Mouse (Mus musculus) right cerebral cortex, adult 18-20 months (tissue): ENCODE data around the gene Pde6g.

Source experiments
- DNase-seq: peaks from one replicate; pipeline ENCODE4 v3.0.0; 2022; ENCODE audit warnings: mixed read lengths

The Pde6g gene

DNA sequence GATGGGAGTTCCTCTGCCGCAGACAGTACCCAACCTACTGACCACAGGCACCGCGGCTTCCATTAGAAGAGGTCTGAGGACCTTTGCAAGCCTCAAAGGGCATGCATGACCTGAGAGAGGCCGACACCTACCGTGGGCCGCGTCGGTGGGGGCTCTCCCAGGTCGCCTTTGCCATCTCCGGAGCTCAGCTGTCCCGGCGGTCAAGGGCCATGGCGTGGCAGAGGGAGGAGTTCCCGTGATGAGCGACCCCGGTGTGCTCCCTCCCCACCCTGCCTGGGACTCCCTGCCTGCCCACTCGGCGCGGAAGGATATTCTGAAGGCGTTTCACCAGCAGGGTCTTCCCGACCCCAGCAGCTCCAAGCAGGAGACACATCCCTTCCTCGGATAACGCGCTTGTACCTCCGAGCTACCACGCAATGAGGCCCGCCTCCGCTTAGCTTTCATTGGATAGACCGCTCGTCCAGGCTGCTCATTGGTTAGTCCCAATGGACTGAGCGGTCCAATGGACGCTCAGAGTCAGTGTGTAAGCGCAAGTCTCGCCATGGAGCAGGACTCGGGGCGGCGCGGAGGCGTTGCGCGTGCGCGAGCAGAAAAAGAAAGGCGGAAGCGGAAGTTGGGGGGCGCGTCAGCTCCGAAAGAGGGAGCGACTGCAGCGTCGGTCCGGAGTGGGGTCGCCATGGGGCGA is 13.9 kb upstream of the Pde6g start, which contains the start of gene Arl16:
TSS of gene Arl16 (minus strand) at position 557 of the 685 bp plus-strand sequence.
- DNase-seq = peak; percentile 96

DNA sequence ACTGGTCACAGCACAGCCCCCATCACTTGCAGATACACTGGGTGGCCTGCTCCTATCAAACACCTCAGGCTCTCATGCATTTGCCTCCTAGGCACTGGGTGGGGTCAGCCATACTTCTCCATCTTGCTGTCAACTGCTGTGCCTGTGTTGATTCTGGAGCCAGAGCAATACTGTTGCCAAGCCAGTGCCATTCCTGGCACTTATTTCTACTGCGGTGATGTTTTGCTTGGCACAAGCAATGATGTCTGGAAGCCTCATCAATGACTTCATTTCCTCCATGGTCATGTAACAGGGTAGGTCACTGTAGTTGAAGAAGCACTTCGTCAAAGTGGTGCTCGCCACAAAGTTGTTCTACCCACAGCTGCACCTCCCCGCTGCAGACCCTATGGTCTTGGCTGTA is 12.2 kb upstream of the Pde6g start:
- no peak for DNase-seq

DNA sequence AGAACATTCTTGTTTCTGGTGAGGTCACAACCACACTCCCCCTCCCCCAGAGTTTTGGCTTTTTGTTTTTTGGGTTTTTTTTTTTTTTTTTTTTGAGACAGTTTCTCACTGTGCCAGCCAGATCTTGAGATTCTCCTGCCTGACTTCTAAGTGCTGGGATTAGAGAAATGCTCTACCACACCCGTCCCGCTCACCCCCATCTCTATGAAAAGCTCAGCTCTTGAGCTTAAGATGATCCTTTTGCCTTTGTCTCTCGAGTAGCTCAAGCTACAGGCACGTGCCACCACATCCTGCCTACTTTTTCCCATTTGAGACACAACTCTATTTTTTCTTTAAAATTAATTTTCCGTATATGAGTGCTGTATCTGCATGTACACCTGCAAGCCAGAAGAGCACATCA is 11.1 kb upstream of the Pde6g start:
- no peak for DNase-seq

DNA sequence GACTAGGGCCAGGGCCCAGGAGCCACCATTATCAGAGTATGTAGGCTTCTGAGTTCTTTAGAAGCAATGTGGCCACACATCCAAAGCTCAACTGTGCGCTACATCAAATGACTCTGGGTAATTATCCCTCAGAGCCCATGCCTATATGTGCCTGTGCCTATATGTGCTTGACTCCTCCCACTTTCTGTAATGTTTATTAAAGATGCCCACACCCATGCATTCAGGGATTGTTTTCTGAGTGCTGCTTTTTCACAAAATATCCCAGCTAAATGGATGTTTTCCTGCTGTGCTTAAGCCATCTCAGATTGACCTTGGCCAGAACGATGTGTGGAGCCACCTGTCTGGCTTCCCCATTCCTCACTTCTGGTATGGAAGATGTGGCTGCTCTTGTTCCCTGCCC is 10.2 kb upstream of the Pde6g start:
- DNase-seq = no peak

DNA sequence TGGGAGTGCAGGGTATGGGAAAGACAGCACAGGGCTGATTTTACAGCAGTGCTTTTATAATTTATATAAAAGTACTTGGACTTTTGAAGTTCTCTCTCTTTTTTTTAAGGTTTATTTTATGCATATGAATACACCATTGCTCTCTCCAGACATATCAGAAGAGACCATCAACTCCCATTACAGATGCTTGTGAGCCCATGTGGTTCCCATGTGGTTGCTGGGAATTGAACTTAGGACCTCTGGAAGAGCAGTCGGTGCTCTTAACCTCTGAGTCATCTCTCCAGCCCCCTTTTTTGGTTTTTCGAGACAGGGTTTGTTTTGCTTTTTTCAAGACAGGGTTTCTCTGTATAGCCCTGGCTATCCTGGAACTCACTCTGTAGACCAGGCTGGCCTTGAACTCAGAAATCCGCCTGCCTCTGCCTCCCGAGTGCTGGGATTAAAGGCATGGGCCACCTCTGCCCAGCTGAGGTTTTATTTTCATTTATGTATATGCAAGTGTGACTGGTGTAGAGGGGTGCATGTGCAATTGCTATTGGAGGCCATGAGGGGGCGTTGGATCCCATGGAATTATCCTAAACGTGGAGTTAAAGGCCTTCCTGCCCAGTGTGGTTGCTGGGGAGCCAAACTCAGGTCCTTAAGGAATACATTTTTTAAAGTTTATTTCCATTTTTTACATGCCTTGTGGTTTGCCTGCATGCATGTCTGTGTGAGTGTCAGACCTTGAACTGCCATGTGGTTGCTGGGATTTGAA is 5.7 kb upstream of the Pde6g start:
- DNase-seq = no peak

DNA sequence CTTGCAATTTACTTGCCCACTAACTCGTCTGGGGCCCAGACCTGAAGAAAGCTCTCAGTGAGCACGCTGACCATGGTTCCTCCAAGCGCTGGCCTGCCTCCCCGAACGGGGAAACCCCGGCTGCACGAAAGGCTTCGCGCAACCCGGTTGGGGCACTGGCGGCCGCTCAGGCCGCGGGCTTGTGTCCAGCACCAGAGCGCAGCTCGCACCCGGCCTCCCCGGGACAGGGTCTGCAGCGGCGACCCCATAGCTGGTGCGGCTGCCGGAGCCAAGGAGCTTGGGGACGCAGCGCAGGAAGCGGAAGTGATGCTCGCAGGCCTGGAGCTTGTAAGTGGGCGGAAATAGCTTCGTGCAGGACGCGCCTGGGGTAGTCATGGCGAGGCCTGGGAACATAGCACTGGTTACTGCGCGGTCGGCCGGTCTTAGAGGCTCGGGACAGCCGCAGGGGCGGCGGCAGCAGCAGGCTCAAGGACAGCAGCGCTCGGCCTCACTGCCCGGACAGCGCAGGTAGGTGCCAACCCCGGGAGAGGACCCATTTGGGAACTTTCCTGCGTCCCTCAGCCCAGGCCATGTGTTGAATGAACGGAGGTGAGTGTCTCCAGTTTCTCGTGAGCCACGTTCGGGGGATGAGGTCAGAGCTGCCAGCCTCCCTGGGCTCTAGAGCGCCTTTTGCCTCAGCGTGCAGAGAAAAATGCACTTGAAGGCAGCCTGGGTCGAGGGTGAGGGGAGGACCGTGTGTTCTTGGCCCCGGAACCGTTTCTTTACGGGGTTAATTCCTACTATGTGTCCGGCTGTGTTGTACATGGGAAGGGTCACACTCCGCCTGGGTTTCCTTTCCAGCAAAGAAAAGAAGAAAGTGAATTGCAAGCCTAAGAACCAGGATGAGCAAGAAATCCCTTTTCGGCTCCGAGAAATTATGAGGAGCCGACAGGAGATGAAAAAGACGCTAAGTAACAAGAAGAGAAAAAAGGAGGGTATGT is 4.8 kb upstream of the Pde6g start, which contains the start of the genes Oxld1 and Ccdc137:
TSS of gene Oxld1 (minus strand) at position 297 of the 980 bp plus-strand sequence.
TSS of gene Ccdc137 (plus strand) at position 344 of the 980 bp plus-strand sequence.
- DNase-seq = peak; percentile 76

DNA sequence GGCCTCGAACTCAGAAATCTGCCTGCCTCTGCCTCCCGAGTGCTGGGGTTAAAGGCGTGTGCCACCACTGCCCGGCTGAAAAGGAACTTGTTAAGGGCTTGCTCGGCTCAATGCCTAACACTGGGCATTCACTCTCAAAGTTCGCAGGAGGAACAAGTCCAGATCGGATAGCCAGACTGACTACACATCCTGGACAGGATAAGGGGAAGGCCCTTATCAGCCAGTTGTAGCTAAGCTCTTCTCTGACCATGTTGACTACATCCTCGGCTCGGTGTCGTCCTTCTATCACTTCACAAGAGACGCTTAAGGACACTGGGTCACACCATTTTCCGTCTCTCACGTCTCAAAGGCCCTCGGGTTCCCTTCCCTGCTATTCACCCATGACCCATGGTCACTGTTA is 4.1 kb upstream of the Pde6g start:
- no peak for DNase-seq

DNA sequence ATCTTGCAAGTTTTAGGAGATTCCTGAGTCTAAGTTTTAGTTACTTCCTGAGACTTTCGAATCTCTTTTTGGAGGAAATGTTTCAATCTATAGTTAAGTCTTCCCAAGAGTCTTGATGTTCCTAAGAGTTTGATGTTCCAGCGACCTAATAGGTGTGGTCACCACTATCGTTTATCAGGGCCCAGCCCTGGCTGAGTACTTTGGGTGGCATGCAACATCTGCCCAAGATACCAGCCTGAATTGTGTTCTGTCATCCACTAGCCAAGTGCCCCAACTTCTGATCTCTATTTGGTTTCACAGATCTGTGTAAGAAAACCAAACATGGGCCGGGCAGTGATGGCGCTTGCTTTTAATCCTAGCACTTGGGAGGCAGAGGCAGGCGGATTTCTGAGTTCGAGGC is 2.1 kb upstream of the Pde6g start:
- no peak for DNase-seq

DNA sequence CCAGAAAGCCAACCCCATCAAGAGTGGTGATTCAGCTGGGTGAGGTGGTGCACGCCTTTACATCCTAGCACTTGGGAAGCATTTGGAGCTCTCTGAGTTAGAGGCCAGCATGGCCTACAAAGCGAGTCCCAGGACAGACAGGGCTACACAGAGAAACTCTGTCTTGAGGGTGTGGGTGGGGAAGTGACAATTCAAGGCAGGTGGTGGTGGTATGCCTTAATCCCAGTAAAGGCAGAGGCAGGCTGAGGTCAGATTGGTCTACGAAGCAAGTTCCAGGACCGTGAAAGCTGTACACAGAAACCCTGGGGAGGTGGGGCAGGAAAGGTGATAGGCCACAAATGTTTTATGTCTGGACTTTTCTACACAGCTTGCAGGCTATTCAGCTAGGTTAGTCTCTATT is 1.7 kb upstream of the Pde6g start:
- no peak for DNase-seq

DNA sequence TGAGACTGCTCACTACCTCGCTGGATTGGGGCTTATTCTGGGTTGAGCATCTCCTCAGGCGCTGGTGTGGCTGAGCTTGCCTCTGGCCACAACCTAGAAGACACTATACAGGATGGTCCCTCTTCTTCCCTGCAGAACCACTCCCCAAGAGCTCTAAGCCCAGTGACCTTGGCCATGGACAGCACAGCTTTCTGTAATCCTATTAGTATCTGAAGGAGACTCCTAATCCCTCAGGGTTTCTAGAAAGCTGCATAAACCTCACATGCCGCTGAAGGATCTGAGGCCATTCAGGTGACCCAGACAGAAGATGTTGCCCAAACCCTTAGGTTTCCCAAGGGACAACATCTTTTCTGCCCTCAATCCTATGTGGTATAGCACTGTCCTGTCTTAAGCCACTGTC is 1.1 kb downstream of the Pde6g start:
- no peak for DNase-seq

DNA sequence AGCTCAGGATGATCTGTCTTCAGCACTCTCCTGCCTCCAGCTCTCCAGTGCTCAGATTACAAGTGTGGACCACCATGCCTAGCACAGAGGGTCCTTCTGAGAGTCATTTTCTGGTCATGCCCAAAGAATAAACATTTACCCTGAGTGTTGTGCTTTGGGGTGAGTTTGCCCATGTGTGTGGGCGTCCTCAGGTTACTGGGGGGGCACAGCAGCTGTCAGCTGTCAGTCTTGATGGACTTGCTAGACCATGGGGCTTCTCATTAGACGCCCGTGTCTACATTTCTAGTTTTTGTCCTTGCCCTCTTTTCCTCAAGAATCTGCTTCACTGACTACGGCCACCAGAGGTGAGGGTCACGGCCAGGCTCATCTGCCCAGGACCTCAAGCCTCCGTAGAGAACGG is 6.1 kb downstream of the Pde6g start:
- no peak for DNase-seq

DNA sequence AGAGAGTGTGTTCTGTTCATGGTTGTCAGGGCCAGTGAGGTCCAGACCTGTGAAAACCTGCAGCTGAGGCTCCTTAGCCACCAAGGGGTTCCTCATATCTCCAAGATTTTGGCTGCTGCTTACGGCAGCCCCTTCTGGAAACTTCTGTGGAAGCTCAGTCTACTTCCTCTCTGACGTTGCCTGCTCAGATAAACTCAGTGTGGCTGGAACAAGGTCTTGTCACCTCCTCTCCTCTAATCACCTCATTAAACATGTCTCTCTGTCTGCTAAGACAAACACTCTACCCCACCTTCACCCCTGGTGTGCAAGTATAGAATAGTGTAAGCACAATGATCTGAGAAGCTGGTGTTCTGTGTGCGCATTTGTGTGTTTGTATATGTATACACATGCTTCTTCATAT is 7.8 kb downstream of the Pde6g start:
- no peak for DNase-seq

DNA sequence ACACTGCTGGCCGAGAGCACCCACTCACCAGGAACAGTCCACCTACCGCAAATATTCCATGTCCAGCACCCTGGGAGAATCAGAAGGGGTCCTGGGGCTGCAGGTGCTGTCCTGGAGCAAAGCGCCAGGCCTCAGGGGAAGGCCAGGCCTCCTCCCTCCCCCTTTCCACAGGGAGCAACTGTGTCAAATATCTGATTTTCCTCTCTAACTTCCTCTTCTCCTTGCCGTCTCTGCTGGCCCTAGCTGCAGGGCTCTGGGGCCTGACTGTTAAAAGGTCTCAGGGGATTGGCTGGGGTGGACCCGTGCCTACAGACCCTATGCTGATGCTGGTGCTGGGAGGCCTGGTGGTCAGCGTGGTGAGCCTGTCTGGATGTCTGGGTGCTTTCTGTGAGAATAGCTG is 9.2 kb downstream of the Pde6g start:
- no peak for DNase-seq

DNA sequence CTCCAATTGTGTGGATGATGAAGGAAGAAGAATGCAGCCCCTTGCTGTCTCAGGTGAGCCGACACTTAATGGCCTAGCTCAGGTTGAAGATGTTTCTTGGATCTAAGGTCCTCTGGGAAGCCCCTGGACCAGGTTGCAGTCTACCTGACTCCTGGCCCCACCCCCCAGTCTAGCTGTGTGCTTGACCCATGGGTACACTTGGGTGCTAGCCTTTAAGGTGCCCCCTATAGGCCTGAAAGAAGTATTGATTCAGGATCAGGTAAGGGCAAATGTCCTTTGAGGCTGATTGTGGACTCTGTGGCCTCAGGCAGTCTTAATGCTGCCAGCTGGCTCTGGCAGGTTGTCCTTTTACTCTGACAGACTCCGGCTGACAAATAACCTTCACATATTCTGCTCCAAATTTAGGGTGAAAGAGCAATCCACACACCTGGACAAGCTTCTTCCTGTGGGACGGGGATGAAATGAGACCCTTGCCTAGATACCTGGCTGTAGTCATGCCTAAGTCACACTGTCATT is 10.5 kb downstream of the Pde6g start:
- DNase-seq = no peak

DNA sequence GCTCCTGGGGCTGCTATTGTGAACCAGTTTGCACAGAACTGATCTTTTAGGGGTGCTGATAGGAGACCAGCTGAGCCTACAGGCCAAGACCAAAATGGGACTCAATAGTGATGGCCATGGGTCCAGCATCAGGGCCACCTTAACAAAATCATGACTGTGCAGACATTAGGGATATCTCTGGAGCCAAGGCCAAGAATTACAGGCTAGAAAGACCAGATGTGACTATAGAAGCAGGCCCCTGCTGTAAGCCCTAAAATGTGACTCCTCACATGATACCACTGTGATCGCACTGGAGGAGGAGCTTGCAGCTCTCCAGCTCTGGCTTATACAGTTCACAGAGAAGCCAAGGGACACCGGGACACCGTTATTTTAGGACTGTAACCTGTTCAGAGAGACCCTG is 11.0 kb downstream of the Pde6g start, which contains the start of gene Tspan10:
TSS of gene Tspan10 (plus strand) at position 301 of the 400 bp plus-strand sequence.
- no peak for DNase-seq

DNA sequence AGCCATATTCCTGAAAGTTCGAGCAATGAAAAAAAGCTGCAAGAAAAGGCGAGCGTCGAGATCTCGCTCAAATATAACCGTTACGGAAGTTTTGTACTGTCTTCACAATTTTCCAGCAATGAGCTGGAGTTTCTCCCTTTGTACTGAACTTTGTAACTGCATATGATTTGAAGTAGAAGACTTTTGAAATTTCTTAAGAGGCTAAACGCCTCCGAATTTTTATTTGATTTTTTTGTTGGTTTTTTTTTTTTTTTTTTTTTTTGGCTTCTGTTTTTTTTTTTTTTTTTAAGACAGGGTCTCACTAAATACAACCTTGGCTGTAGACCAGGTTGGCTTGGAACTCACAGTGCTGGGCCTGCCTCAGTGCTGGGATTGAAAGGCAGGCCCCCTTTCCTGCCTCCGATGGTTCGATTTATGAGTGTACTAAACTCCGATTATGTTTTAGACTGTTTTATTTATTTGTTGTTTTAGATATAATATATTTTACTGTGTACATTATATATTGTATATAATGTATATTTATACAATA is 15.4 kb downstream of the Pde6g start:
- no peak for DNase-seq

DNA sequence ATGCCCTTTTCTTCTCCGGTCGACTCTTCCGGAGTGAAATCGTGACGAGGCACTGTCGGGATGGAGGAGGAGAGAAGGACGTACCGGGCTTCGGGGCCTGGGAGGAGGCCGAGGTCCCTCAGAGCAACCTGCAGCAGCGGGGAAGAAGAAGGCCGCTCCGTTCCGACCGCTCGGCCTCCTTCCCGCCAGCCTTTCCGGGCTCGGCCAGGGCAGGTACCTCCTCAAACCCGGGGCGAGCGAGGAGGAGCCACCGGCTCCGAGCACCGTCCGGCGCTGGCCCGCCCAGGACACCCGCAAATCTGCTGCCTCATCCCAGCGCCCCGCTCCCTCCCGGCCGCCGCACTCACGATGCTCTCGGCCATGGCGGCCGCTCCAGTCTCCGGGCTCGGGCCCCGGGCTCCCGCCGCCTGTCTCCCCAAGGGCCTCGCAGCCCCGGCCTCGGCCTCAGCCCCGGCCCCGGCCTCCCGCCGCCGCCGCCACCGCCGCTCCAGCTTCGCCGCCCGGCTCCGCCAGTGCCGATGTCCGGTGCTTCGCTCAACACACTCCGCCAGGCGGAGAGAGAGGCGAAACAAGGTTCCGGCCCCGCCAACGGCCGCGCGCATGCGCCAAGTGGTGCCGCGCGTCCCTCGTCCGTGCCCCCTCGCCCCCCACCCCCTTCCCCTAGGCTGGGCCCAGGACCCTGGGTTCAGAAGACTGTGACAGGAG is 16.0 kb downstream of the Pde6g start, which contains the start of gene Nploc4:
TSS of gene Nploc4 (minus strand) at position 557 of the 705 bp plus-strand sequence.
- peak; percentile 87 for DNase-seq

DNA sequence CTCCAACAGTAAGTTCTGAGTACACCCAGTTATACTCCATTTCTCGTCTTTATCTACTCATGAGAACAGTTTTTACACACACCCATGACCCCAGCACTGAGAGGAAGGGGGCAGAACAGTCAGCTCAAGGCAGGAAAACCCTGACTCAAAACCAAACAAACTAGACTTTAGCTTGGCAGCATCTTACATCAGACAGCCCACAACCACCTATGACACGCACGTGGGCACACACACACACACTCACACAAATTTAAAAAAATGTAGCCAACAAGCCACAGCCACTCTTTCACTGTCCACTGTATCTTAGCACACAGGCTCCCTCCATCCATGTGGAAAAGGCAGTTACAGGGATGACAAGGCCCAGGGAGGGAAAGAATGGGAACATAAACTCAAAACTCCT is 26.6 kb downstream of the Pde6g start:
- no peak for DNase-seq

DNA sequence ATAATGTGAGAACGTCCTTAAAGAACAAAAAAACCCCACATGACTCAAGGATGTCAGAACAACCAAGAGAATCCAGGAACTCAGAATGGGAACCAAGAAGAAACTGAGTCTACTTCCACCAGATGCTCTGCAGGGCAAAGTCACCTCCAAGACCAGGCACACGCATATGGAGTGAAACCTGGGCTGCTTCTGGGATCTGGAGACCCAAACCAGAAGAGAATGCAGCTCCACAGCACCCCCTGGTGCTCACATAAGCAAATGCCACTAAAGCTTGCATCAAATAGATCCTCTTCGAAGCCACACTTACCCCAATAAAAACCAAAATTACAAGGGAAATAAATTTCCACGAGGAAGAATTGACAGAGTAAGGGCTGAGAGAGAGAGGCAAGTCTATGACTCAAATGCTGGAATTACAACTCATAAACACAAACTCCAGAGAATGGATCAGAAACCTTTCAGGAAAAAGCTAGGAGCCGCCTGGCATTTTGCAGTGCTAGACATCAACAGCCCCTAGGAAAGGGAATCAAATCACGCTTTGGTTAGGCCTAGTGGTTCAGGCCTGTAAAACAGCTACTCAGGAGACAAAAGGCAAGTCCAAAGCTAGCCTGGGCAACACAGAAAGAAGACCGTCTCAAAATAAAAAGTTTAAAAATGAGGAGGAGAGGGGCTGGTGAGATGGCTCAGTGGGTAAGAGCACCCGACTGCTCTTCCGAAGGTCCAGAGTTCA is 29.6 kb downstream of the Pde6g start:
- DNase-seq = peak; percentile 49

DNA sequence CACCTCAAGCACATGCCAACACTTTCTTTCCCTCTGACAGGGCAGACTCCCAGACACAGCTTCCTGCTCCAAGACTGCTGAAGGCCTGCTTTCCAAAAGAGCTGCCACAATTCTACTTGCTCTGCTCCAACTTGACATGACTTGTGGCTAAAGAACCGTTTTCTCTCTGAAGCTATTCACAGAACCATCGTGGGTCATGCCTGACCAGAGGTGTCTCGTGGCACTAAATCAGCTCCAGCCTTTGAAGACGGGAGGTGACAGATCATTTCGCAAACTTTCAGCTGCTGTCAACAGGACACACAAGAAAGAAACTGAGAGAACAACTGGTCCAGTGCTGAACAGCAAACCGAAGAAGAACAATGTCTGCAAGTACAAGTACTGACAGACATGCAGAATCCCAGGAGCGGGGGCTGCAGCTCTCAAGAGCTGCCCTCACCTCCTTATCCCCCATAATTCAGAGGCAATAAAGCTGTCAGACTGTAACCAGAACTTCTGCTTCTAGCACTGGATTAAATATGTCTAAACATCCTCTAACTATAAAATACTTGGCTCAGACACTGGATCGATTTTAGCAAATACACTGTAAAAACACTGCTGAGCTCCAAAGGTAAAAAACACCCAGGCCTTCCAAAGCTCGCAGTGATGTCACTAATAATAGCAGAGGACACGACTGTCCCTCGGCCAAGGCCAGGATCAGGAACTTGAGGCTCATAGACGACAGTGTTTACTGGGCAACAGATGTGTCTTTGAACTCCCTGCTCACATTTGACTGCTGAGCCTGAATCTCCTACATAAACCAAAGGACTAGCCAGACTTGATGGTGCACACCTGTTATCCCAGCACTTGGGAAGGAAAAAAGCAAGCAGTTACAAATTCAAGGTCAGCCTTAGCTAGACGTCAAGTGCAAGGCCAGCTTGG is 30.4 kb downstream of the Pde6g start:
- no peak for DNase-seq
